Mouse (Mus musculus) heart, postnatal 0 days (tissue): Measurements from ENCODE around the gene Pde8a.

Source experiments
- CTCF ChIP-seq: IDR thresholded peaks from 2 replicates; pipeline ENCODE4 v1.5.1; 2016; ENCODE audit warnings: antibody characterized with exemption, control low read depth, low read depth
- EP300 ChIP-seq: IDR thresholded peaks from 2 replicates; pipeline ENCODE4 v1.6.1; 2016; ENCODE audit warnings: antibody characterized with exemption, low read depth

- TF ChIP-seq CTCF (no peak), EP300 (no peak)
Measured at GRCm38 (mm10) chr7:81326859-81327258, 113.5 kb downstream of the Pde8a start.
